Mouse (Mus musculus): ENCODE results near the gene Olfr1076. TPM values are rescaled to one million over a fixed set of nuclear protein-coding genes. Genes with fewer than 3 reads are reported as not detected.

Gene Olfr1076
- total RNA-seq (2023) = not detected in 4 replicates

DNA sequence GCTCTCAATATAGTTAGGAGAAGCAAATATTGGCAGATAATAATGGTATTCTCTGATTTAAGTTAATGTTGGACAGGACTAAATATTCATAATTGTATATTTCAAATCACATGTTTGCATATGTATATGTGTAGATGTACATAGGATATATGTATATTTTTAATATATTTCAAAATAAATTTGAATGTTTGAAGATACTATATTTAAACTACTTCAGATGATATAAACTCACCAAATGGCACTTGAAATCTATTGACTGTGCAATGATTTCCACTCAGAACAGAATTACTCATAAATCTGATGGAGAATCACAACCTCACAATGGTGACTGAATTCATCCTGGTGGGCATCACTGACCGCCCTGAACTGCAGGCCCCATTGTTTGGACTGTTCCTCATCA, at the start of gene Olfr1076:
Gene Olfr1076 (plus strand): TSS at position 301 of the 400 bp plus-strand sequence.

DNA sequence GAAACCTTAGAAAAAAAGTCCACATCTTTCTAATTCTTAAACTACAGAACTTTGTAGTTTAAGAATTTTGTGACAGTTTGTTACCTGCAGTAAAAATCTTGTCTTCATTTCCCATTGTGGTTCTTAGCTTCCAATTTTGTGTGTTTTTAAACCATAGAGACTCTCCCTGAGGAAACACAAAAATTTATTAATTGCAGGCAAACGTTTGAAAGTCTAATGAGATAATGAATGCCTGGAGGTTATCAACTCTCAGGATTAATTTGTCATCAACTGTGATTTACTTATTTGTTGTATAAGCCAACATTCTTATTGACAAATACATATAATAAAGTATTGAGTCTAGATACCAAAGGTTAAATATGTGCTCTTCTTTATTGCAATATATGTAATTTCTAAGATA, 21.0 kb upstream of the Olfr1076 start, which contains the start of gene Olfr228:
Gene Olfr228 (minus strand): TSS at position 101 of the 400 bp plus-strand sequence.

DNA sequence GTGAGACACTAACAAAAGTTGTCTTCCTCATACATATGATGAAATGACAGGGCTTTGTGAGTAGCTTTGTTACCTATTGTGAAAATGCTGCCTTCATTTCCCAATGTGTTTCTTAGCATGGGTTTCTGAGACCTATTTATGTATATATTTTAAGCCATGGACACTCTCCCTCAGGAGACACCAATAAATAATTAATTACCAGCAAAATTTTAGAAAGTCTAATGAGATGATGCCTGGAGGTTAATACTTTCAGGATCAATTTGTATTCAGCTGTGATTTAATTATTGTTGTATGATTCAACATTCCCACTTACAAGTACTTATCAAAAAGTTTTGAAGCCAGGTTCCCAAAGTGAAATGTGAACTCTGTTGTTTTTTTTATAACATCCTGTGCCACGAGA, 34.1 kb downstream of the Olfr1076 start, which contains the start of gene Olfr1079:
Gene Olfr1079 (minus strand): TSS at position 101 of the 400 bp plus-strand sequence.

DNA sequence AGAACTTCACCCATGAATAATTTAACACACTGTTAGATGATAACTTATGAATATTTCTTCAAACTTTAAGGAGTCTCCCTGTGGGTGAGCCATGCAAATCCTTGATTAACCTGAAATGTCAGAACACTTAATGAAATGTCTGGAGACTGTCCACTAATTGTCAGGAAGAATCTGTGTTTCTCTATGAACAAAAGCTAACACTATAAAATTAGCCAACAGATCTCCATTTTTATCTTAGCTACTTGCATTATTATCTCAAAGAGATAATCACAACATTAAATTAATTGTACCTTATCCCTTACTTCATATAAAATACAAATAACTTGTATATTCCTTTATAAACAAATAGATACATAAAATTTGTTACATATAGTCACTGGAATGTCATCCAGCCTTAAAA, 49.9 kb downstream of the Olfr1076 start, which contains the start of gene Olfr1080:
Gene Olfr1080 (minus strand): TSS at position 101 of the 400 bp plus-strand sequence.

Other genes starting within 250 kb of the Olfr1076 start
- not detected in 4 replicates for gene Olfr1051, start 229.4 kb upstream of the Olfr1076 start, total RNA-seq (2023)
- gene Olfr1052, start 216.0 kb upstream of the Olfr1076 start, total RNA-seq (2023) = not detected in 4 replicates
- gene Olfr1053, start 193.2 kb upstream of the Olfr1076 start, total RNA-seq (2023) = not detected in 4 replicates
- gene Olfr1054, start 173.0 kb upstream of the Olfr1076 start, total RNA-seq (2023) = not detected in 4 replicates
- gene Olfr1055, start 158.2 kb upstream of the Olfr1076 start, total RNA-seq (2023) = not detected in 4 replicates
- not detected in 4 replicates for gene Olfr1056, start 146.0 kb upstream of the Olfr1076 start, total RNA-seq (2023)
- gene Olfr1057, start 130.1 kb upstream of the Olfr1076 start, total RNA-seq (2023) = not detected in 4 replicates
- not detected in 4 replicates for gene Olfr1058, start 119.9 kb upstream of the Olfr1076 start, total RNA-seq (2023)
- not detected in 4 replicates for gene Olfr1061, start 94.4 kb upstream of the Olfr1076 start, total RNA-seq (2023)
- gene Olfr1062, start 81.7 kb upstream of the Olfr1076 start, total RNA-seq (2023) = not detected in 4 replicates
- not detected in 4 replicates for gene Olfr1065, start 57.9 kb upstream of the Olfr1076 start, total RNA-seq (2023)
- gene Olfr1066, start 52.2 kb upstream of the Olfr1076 start, total RNA-seq (2023) = not detected in 4 replicates
- gene Olfr228, start 21.1 kb upstream of the Olfr1076 start, total RNA-seq (2023) = not detected in 4 replicates
- not detected in 4 replicates for gene Olfr1079, start 34.0 kb downstream of the Olfr1076 start, total RNA-seq (2023)
- not detected in 4 replicates for gene Olfr1080, start 49.8 kb downstream of the Olfr1076 start, total RNA-seq (2023)
- gene Olfr1082, start 90.5 kb downstream of the Olfr1076 start, total RNA-seq (2023) = not detected in 4 replicates
- gene Olfr1084, start 131.3 kb downstream of the Olfr1076 start, total RNA-seq (2023) = not detected in 4 replicates
- gene Olfr1085, start 153.6 kb downstream of the Olfr1076 start, total RNA-seq (2023) = not detected in 4 replicates
- gene Olfr1086, start 171.6 kb downstream of the Olfr1076 start, total RNA-seq (2023) = not detected in 4 replicates
- gene Olfr1087, start 189.9 kb downstream of the Olfr1076 start, total RNA-seq (2023) = not detected in 4 replicates
- not detected in 4 replicates for gene Olfr1089, start 225.2 kb downstream of the Olfr1076 start, total RNA-seq (2023)

All from B cell, adult 62 days (primary cell).